Mouse (Mus musculus): ENCODE results near the gene Upp1.
A peak's percentile ranks its signal among the peaks of the same experiment; 100 is the strongest.
"Not testable (repeated sequence)": the region's sequence is repeated elsewhere in the genome, so short reads cannot be mapped to it uniquely, and the experiment has no call there.

Gene Upp1

DNA sequence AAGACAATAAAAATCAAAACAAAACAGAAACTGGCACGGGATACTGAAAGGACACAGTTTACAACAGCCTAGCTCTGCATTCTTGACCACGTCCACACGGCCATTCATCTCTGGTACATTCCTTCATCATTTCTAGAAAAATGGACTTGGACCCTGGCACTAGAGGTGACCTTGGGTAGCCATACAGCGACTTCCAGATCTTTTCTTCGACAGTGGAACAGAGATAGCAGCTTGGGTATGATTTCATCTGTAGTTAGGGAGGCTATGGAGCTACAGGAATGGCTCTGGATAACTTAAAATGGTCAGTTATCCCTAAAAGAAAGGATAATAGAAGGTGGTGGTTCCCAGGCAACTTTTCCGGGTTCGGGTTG lies at the start of gene Upp1:
Gene Upp1 (plus strand): TSS at position 54 of the 371 bp plus-strand sequence.
- no peak for DNase-seq (ENCODE audit: low spot score)

DNA sequence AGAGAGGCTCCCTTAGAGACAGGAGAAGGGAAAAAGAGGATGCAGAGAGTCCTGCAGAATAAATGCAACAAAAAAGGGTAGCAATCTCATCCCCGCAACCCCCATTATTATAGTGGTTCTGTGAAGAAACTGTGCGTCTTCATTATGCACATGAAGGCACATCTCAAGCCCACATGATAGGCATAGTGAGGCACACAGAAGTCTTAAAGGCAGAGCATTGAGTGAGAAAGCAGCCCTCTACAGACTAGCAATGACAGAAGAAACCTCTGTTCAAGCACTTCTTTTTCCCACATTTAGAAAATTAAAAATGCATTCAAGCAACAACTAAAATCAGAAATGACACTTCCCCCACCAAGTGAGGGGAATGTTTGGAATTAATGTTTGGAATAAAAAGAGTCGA lies 41.5 kb upstream of the Upp1 start:
- no peak for DNase-seq (ENCODE audit: low spot score)

DNA sequence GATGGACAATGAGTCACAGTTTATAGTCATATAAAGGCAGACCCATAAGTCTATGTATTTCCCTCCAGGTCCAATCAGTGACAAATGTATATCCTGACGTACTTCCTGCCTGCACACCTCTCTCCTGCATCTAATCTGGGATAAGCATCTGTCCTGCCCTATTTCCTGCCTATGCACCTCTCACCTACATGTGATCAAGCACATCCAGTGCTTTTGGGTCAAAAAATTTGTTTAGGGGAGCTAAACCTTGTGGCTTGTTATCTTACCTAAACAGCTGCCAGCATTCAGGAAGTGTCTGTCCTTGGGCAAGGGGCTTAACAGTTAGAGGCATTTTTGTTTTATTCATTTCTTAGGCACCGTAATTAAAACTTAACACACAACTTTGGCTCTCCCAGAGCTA lies 4.7 kb upstream of the Upp1 start:
- no peak for DNase-seq (ENCODE audit: low spot score)

DNA sequence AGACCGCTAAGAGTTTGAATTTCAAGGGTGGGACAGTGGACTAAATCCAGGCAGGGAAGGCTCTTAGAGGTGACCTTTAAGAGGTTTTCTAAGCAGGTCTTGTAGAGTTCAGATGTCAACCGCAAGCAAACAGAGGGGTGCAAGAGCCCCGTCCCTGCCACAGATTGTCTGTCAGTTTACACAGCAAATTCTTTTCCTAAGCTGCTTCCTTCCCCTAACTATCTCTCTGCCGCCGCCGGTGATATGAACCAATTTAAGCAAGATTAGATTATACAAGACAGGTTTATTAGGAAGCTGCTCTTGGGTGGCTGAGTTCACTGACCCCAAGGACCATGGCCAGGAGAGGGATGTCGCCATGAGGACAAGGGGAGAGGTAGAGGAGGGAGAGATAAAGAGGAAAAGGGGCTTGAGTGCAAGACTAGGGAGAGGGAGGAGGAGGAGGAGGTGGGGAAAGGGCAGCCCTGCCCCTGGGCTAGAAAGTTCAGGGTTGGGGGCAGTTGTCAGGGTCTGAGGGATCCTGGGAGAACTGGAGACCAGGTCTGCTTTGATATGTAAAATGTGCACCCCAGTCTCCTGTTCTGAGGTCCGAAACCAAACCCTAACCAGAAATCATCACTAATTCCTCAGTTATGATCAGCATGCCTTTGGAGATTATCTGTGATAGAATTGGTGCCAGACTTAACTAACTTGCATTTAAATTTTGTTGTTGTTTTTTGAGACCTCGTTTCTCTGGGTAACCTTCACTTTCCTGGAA lies 2.4 kb upstream of the Upp1 start:
- no peak for DNase-seq (ENCODE audit: low spot score)

DNA sequence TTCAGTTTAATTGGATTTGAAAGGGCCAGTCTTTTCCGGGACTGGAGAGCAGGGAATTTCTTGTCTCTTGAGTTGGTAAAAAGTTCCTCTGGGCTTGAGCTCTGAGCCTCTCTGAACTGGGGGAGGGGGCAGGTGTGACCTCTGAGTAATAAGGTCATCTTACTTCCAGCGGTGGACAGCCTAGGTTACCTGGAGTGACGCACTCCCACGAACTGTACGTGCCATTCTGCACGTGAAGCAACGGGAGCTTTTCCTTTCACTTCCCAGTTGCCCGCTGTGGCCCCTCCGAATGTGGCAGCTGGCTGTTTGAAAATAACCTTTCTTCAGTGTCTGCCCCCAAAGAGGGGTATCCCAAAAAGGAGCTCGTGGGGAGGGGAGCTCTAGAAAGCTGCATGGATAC lies 1.8 kb upstream of the Upp1 start:
- peak; percentile 51 for DNase-seq (ENCODE audit: low spot score)

DNA sequence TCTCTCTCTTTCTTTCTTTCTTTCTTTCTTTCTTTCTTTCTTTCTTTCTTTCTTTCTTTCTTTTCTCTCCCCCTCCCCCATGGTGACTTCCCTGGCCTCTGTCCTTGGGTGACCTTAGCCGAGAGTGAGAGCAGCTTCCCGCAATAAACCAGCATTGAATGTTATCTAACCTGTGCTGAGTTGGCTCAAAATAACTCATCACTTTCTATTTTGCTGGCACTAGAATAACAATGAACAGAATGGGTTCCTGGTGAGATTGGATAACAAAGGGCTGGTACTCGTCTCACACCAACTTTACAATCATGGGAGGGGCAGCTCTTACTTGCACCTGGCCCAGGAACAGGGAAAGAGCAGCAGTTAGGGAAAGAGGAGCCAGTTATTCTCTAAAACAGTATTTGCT lies 987 bp upstream of the Upp1 start:
- DNase-seq (ENCODE audit: low spot score) = no peak

DNA sequence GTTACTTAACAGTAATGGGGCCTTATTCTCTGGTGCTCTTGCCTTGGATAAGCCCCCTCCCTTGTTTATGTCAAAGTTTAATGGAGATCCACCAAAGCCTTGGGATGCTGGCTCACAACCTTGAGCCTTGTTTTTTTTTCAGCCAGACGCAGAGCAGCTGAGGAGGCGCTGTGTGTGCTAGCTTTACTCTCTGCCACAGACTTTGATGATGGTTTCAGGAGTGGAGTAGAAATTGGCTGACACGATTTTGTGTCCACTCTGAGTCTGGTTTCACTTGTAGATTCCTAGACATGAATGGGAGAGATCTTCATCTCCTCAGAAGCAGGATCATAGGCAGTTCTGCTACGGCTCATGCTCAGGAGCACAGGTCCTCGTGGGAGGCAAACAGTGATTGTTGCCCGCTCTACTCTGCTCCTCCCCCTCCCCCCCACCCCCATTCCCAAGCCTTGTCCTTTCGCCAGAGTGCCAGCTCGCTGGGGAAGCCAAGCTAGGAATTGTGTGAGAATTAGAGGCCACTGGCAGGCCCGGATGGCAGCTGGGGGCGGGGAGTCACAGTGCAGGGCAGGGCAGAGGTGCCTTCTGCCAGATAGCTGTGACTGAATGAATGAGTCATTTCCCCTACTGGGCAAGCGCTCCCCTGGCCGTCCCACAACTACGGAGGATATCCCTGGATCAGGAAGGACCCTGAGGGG lies 399 bp upstream of the Upp1 start:
- peak; percentile 46 for DNase-seq (ENCODE audit: low spot score)

DNA sequence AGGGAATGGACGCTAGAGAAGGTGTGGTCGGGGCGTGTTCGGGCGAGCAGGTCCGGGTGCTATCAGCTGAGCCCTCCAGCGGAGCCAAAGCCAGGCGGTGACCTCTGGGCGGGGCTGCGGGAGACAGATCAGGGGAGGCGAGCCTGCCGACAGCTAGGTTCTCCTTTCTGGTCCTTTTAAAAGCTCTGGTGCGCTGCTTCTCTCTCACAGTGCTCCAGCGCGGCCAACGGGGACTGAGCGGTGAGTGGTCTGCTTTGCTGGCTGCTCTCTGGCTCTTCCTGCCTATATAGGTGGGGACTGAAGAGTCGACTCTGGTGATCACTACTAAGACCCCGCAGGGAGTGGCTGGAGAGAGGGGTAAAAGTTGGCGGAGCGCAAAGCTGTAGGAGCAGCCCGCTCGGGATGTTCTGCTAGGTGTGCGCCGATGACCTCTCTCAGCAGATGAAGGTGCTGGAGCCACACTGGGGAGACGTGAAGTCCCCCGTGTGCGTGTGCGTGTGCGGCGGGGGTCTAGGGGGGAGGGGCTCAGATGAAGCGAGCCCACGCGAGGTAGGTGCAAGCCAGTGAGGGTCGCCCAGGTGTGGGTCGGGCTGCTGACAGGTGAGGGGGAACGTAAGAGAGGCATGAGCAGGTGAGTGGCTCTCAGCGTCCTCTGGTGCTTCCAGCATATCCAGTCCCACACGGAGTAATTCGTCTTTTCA lies 668 bp downstream of the Upp1 start:
- DNase-seq (ENCODE audit: low spot score) = peak; percentile 64

DNA sequence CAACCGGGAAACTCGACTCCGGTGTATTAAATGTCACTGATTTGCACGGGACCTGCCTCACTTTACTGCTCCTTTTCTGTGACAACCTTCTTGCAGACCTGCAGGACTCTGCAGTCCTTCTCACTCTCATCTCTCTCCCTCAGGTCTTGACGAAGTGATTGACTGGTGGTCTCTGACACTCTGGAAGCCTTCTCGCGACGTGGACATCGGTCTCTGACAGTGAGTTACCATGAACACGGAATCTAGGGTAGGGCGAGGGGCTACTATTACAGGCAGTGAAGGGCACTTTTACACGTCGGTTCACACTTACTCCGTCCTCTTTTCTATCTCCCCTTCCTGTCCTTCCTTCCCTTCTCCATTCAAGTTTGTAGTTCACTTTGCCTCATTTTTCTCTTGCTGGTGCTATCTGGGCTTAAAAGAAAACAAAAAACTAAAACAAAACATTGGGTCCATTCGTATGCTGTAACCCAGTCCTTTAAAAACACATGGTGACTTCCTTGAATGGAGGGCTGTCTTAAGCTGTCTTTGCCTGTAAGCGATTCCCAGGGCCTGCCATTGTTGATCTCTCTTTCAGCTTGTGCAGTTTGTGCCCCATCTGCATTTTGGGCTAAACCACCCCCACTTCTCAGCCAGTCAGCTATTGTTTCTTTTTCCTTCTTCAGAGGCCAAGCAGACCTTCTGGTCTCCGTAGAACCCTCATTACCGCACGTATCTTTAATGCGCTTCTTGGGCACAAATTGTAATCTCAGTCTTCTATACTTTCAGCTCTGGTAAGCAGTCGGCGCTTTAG lies 1.5 kb downstream of the Upp1 start:
- peak; percentile 46 for DNase-seq (ENCODE audit: low spot score)

DNA sequence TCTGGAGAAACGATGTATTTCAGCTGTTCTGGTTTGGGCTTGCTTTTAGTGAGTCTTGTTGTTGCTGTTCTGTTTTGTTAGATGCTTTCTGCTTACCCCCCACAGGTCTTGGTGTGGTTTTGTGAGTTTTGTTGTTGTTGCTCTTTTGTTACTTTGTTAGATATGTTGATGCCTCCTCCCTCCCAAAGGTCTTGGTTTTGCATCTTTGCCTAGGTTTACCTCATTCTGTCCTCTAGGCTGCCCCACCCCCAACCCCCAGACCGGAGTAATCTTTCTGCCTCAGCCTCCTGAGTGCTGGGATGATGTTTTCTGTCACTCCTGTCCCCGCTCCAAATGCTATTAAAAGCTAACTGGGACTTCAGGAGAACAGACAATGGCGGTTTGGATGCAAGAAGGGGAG lies 4.4 kb downstream of the Upp1 start:
- no peak for DNase-seq (ENCODE audit: low spot score)

DNA sequence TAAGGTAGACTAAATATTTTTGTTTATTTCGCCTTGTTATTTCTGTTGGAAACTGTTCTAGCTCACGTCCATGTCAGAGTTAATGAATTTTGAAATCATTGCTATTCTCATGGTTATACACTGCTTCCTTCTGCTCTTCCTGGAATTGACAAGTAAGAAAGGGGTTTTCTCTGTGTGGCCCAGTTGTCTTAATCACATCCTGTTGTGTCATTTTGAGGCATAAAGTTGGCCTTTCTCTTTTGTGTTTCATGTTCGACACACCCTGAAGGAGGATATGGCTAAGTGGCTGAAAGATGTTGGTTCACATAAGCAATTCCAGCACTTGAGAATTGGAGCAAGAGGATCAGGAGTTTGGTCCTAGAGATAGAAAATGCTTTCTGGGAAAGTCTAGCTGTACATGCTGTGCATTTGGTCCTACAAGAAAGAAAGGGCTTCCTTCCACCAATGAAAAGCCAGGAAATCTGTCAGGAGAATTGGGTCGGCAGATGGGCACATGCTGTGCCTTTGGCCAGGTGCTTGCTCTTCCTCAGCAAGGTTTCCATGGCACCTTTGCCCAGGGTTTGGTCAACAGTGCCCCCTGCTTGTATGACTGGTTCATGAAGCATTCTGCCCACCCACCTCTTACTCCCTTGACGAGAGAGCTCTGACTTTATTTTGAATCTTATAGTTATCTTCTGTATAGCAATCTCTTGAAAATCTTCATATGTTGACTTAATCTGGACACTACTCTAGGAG lies 8.6 kb downstream of the Upp1 start:
- DNase-seq (ENCODE audit: low spot score) = no peak

DNA sequence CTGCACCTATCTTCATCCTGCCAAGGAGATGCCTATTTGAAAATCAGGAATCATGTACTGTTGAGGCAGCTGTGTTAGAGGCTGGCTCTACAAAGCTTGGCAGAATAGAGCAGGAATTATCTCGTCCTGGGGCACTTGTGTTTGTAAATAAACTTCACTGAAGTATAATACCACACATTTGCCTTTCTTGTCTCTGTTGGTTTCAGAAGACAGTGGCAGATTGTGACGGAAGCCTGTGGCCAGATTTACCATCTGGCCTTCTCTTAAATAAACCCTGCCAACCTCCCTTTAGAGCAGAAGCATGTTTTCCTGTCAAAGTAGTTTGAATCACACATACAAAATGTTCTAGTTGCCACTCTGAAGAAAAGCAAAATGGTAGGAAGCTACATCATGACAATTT lies 10.2 kb downstream of the Upp1 start:
- DNase-seq (ENCODE audit: low spot score) = no peak

DNA sequence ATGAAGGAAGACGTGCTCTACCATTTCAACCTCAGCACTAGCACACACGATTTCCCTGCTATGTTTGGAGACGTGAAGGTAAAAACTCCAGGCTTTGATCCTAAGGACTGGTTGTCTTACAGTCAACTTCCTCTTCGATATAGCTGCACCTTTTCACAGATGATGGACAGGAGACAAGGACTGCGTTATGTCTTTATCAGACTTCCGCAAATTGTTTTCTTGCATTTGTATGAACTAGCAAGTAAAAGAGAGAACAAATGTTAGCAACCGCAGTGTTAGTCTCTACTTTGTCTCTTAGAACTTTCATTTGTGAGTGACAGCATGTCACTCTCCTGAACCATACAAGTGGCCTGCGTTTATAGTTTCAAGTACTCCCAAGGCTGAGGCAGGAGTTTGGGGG lies 11.6 kb downstream of the Upp1 start:
- DNase-seq (ENCODE audit: low spot score) = no peak

DNA sequence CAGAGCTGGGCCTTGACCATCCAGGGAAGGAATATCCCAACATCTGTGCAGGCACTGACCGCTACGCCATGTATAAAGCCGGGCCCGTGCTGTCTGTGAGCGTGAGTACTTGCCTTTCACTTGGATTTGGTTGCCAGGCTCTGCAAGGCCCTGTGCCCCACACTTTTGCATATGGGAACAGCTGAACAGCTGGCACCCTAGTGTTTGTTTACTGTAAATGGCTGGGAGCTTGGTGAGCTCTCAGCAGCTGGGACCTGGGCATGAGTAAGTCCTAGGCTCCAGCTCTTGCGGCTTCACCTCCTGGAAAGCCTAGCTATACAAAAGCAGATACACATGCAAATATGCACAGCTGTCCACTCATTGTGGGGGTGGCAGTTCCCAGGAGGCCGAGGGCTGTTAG lies 13.8 kb downstream of the Upp1 start:
- no peak for DNase-seq (ENCODE audit: low spot score)

DNA sequence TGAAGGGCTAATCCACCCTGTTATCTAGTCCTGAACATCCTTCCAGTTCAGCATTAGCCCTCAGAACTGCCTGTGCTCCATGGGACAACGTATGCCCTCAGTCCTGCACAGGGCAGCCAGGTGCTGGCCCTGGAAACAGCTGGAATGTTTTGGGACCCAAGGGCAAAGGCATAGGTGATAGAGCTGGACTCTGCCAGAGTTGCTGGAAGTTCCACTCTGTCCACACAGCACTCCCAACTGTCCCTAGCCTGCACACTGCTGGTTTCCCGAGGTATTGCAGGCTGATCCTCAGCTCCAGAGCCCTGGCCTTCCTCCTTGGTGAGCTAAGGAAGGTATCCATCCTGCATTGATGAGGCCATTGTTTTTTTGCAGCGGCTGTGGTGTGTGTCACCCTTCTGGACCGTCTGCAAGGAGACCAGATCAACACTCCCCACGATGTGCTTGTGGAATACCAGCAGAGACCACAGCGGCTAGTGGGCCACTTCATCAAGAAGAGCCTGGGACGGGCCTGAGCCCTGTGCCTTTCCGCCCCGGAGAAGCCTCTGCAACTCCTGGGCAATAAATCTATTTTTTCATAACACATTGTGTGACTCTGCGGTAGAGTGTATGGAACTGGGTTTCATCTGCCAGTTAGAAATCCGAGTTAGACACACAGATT lies 17.8 kb downstream of the Upp1 start:
- peak; percentile 50 for DNase-seq (ENCODE audit: low spot score)

DNA sequence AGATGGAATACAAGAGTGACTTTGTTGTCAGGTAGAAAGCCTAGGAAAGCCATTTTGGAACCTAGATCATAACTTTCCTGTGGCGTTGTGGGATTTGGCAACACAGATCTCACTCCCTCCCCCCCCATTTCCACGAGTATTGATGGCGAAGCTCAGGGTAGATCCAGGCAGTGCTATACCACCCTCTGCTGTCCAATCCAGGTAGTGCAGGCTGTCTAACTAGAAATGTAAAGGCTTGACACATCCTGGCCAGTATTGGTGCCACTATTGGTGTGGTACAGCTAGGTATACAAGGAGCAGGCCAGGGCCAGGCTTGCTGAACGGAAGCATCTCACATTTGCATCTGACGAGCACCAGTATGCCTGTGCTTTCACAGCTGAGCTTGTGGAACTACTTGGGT lies 18.6 kb downstream of the Upp1 start:
- peak; percentile 81 for DNase-seq (ENCODE audit: low spot score)

DNA sequence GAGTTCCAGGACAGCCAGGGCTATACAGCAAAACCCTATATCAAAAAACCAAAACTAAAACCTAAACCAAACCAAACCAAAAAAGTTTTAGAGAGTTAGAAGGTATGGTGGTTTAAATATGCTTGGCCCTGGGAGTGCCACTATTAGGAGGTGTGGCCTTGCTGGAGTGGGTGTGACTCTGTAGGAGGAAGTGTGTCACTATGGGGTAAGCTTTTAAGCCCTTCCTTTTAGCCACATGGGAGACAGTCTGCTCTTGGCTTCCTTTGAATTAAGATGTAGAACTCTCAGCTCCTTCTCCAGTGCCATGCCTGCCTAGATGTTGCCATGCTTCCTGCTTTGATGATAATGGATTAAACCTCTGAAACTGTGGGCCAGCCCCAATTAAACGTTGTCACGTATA lies 27.2 kb downstream of the Upp1 start:
- DNase-seq (ENCODE audit: low spot score) = no peak

DNA sequence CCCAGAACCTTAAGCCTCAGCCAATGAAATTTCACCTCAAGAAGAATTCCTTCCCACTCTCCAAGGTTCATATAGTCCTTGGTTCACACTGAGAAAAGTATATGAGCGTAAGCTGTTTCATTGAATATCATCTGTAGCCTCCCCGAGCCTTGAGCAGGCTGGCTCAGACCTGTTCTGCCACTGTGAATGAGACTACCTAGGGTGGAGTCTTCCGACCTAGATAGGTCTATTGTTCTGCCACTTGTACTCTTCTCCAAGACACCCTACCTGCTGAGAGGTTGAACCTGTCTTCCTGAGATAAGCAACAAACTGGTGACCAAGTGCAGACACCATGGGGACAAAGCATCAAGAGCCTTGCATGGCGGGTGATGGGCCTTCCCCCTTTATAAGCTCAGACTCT lies 28.2 kb downstream of the Upp1 start:
- no peak for DNase-seq (ENCODE audit: low spot score)

DNA sequence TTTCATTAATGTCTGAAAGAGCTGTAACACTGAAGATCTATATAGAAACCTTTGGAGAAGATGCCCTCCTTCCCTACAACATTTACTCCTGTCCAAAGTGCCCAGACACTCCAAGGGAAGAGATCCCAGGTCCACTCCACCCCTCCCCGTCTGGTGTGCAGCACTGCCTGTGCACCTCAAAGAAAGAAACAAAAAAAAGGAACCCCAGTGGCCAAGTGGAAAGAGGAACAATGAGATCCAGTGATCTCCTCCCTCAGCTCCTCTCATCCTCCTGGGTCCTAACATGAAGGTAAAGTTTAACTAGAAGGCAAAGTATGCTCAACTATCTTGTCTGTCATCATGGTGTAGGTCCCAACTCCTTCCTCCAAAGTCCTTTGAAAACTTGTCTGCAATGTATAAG lies 28.8 kb downstream of the Upp1 start:
- DNase-seq (ENCODE audit: low spot score) = no peak

DNA sequence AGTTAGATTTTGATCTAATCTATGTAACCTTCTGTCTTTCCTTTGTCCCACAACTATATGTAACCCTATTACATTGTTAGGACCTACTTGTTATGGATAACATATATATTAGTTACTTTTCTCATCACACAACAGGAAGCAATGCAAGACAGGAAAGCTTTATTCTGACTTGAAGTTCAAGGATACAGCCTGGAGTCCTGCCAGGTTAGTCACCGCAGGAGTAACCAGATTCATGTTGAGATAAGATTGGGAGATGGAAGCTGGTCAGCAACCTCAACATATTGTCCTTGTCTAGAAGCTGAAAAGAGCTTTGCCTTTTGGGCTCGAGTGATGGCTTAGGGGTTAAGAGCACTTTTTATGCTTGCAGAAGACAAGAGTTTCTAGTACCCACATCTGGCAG lies 30.3 kb downstream of the Upp1 start:
- no peak for DNase-seq (ENCODE audit: low spot score)

DNA sequence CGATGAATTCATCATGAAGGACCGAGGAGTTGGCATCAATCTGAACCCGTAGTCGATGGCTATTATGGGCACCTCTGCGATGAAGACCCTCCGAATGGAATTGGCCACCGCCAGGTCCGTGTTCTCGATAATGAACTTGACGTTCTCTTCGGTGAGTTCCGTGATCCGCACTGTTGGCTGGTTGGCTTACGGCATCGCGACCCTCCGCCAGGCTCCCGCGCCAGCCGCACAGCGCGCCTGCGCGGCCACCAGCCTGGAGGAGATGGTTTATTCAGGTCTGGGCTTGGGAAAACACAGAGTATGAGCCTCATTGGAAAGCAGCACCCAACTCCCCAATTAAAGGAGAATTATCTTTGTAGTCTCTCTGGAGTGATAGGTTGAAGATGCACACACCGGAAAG lies 32.5 kb downstream of the Upp1 start:
- DNase-seq (ENCODE audit: low spot score) = not testable (repeated sequence)
